Mouse (Mus musculus): ENCODE data around the gene Scgn.

DNA sequence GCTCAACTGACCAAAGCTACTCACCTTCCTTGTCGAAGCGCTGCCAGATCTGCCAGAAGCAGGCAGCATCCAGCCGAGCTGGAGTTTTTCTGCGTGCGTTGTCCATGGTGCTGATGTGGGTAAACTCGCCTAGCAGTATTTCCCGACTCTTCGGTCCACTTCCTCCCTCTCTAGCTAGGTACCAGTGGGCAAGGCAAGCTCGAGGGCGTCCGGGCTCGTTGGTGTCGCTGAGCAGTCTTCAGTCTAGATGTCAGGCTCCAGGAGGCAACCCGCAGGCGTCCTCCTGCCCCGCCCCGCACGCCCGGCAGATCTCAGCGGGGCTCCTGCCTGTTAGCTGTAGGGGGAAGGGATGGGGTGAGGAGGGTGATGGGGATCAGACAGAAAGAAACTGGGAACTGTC lies at the start of gene Scgn:
- no peak for TF ChIP-seq CTCF (IDR thresholded peaks at IDR 0.05; ENCODE audit: extremely low read depth, insufficient read length, insufficient replicate concordance, low read depth, low read length)
- no peak for TF ChIP-seq POLR2A (IDR thresholded peaks at IDR 0.05; ENCODE audit: low read depth, low read length)

Data from small intestine, adult 2 months (tissue).